Mouse (Mus musculus) mouse embryonic stem cell (cell line): ENCODE results near the gene Olfr808.

Source experiments
- in situ Hi-C, 2 experiments: fragments of 300-500 bp; cut with MboI; formaldehyde crosslinking; loops; 1 replicate in 1 of 2; 3 replicates in 1 of 2; pipeline ENCODE4 v1.14.3; 2019 to 2020; ENCODE audit warnings: low sequenced_read_pairs in 2 of 2, low pct_unique_long_range_greater_than_20kb in 1 of 2, mixed read lengths in 1 of 2; ENCODE audit not compliant: unreplicated experiment in 1 of 2

Olfr808 gene

DNA sequence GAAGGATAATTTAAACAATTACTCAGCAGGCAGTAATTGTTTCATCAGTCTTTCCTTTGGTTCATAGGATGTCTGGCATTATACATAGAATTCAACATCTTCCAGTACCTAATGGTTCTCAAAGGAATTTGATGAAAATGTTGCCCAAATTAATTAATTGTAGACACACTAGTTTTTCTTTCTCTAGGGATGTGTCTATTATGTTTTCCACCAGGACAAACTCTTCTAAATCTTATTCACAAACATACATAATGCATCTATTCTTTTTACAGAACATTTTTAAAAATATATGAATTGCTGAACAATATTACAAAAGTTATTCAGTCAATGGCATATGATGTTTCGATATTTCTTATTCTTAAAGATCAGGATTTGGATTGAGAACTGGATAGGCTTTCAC, at the start of gene Olfr808:
Gene Olfr808 (plus strand): TSS at position 301 of the 400 bp plus-strand sequence.
- in situ Hi-C loops = no loop called here

DNA sequence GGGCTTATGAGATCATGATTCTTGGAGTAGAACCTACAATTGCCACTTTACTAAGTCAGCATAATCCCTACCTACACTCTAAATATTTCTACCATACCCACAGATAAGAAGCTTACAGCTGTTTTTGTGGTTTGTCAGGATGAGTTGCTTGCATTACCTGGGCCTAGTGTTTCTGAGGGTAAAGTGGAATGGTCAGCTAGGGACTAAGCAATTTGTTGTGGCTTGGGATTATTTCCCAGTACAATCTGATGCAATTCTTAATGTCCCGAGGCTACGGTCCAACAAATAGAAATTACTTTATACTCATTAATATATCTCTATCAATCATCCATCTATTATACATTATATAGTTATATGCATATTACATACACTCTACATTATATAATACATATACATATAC, 36.0 kb upstream of the Olfr808 start, which contains the start of gene Olfr805:
Gene Olfr805 (minus strand): TSS at position 101 of the 400 bp plus-strand sequence.
- in situ Hi-C loops = no loop called here

GRCm38 (mm10) chr10:129741821-129742220, 23.5 kb upstream of the Olfr808 start, which contains the start of gene Olfr806:
Gene Olfr806 (minus strand): TSS chr10:129741921.
- in situ Hi-C loops = no loop called here

GRCm38 (mm10) chr10:129757693-129758092, 7.6 kb upstream of the Olfr808 start, which contains the start of gene Olfr807:
Gene Olfr807 (minus strand): TSS chr10:129757793.
- in situ Hi-C loops = no loop called here

- in situ Hi-C loops = no loop called here
These were observed 9.1 kb downstream of the Olfr808 start, which contains the start of gene Olfr809 for GRCm38 (mm10) chr10:129774338-129774737. Gene Olfr809 (plus strand): TSS chr10:129774638.

GRCm38 (mm10) chr10:129778123-129778522, 12.8 kb downstream of the Olfr808 start:
- in situ Hi-C loops = no loop called here

DNA sequence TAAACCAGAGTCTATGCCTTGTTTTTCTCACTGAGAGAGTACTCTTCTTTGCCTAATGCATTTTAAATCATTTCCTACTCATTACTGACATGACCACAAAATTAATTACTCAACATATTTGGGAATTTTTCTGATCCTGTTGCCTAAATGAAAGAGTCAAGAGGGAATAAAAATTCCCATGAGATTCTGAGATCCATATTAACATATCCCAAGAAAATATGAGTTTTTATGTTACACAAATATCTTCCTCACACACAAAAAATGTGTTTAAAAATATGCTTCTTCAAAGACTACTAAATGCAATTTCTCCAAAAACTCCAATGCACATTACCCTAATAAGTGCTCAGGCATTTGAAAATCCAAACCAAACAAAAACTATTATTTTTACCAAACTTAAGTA, 29.5 kb downstream of the Olfr808 start, which contains the start of gene Olfr810:
Gene Olfr810 (minus strand): TSS at position 101 of the 400 bp plus-strand sequence.
- in situ Hi-C loops = no loop called here

DNA sequence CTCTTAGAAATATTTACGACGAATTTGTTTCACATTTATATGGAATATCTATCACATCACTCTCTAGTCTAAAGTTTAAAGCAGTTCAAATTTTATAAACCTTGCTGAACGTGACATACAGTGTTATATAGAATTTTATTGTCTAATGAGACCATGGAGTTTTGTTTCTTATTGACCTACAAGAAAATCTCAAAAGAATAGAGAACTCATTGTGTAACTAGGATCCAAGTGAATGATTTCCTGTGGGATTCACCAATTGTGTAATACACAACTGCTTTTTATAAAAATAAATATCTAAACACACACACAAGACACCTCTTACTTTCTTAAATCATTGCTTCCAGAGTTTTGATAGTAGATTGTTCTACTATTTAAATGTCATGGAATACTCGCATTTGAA, 39.0 kb downstream of the Olfr808 start, which contains the start of gene Olfr811:
Gene Olfr811 (minus strand): TSS at position 101 of the 400 bp plus-strand sequence.
- in situ Hi-C loops = no loop called here
